Mouse (Mus musculus): ENCODE data around the gene Ramac. TPM values are rescaled to one million over a fixed set of nuclear protein-coding genes. Genes with fewer than 3 reads are reported as not detected.

Gene Ramac
- total and polyA plus RNA-seq, 3 experiments, result 30.8 to 134 (median 56.8) TPM

DNA sequence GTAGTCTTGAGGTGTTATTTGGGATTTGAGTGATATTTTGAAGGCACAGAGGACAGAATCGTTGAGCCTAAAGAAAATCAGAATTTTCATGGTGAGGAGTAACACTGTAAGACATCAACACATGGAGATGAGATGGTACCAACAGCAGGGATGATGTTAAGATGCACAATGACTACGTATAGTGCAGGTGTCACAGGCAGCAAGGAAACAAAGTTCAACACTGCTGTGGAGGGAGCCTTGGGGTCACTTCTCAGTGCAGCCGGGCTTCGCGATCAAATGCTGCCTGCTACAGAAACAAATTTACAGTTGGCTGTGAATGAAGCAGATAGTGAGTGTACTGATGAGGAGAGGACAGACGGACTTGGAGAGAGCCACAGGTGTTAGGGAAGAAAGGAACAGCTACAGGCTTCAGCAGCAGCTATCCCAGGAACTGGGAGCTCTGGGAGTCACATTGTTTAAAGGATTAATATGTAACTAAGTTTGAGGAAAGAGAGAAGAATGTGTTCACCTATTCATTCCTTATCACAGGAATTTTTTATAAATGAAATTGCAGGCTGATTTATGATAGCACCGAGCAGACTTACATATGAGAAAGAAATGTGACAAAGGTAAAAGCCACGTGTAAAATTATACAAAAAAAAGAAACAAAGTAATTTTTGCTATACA lies 23.9 kb upstream of the Ramac start:
- Histone ChIP-seq H3K27ac (ENCODE audit: insufficient read depth, low read depth) (no peak overlapping the region), H3K79me2 (replicated peaks; ENCODE audit: control insufficient read depth, extremely low read depth, insufficient read depth, poor library complexity, severe bottlenecking) (no peaks in the 10 kb centered on the region), H3K27me3 (replicated peaks) (peaks cover 12% of the 10 kb centered on the region), H3K4me2 (ENCODE audit: insufficient read depth, low read depth, poor library complexity, severe bottlenecking) (no peak overlapping the region), H3K9me3 (replicated peaks; ENCODE audit: low read length) (no peaks in the 10 kb centered on the region), H3K36me3 (replicated peaks in 1 of 2; ENCODE audit: control insufficient read depth in 1 of 2, insufficient read depth in 1 of 2, low read length in 1 of 2) (no peaks in the 10 kb centered on the region), H3K4me1 (ENCODE audit: control insufficient read depth in 1 of 2, insufficient read depth in 2 of 2) (no peaks in the 10 kb centered on the region), H3K9ac (ENCODE audit: insufficient read depth, low read depth) (no peak overlapping the region), H3K4me3 (replicated peaks in 1 of 3; ENCODE audit: low read depth in 2 of 3, low read length in 2 of 3, poor library complexity in 1 of 3) (no peak overlapping the region)
- no peak for TF ChIP-seq POLR2AphosphoS2 (IDR thresholded peaks at IDR 0.05; ENCODE audit: low read depth, low read length)
- TF ChIP-seq ELF1 (IDR thresholded peaks at IDR 0.05; ENCODE audit: low read depth, low read length), result no peak
- TF ChIP-seq HCFC1 (IDR thresholded peaks at IDR 0.05; ENCODE audit: low read depth, low read length), result no peak
- TF ChIP-seq ZKSCAN1 (IDR thresholded peaks at IDR 0.05; ENCODE audit: borderline replicate concordance, low read depth, low read length), result no peak
- TF ChIP-seq EP300 (IDR thresholded peaks at IDR 0.05; ENCODE audit: low read length), result no peak
- TF ChIP-seq SMC3 (IDR thresholded peaks at IDR 0.05; ENCODE audit: low read depth, low read length), result no peak
- no peak for TF ChIP-seq ZC3H11A (IDR thresholded peaks at IDR 0.05; ENCODE audit: low read depth, low read length)
- TF ChIP-seq ZNF384 (IDR thresholded peaks at IDR 0.05; ENCODE audit: low read depth, low read length), result no peak
- TF ChIP-seq TCF12 (IDR thresholded peaks at IDR 0.05; ENCODE audit: low read depth, low read length), result no peak
- dilution Hi-C loops (cut with MboI; ENCODE audit: extremely low pct_ligation_motif_present, extremely low pct_unique_long_range_greater_than_20kb, low sequenced_read_pairs), result no loop called here
- no peak for DNase-seq (ENCODE audit: extremely low read depth)
- in situ Hi-C loops (cut with MboI; ENCODE audit: low pct_ligation_motif_present, low pct_unique_long_range_greater_than_20kb, low sequenced_read_pairs), result no loop called here

DNA sequence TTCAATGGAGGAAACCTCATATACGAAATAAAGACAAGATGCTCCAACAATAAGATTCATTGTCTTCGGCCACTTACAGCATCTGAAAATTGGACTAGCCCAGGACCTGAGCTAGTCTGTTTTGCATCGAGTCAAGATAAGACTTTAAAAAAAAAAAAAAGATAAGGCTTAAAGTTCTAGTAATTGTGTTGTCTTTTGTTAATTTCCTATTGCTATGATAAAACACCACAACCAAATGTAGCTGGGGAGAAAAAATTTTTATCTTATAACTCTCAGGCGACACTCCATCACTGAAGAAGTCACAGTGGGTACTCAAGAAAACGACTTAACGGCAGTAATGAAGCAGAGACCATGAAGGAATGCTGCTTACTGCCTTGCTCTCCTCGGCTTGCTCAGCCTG lies 22.7 kb upstream of the Ramac start:
- no peak for DNase-seq (ENCODE audit: extremely low read depth)
- peaks cover 12% of the 10 kb centered on the region for H3K27me3 ChIP-seq (replicated peaks)
- no peak overlapping the region for H3K4me2 ChIP-seq (ENCODE audit: insufficient read depth, low read depth, poor library complexity, severe bottlenecking)
- no peaks in the 10 kb centered on the region for H3K36me3 ChIP-seq (replicated peaks in 1 of 2; ENCODE audit: control insufficient read depth in 1 of 2, insufficient read depth in 1 of 2, low read length in 1 of 2)
- no peak for TF ChIP-seq ZC3H11A (IDR thresholded peaks at IDR 0.05; ENCODE audit: low read depth, low read length)
- no peak for TF ChIP-seq MXI1 (IDR thresholded peaks at IDR 0.05; ENCODE audit: low read depth, low read length)
- TF ChIP-seq USF1 (IDR thresholded peaks at IDR 0.05; ENCODE audit: low read depth, low read length), result no peak
- TF ChIP-seq POLR2AphosphoS2 (IDR thresholded peaks at IDR 0.05; ENCODE audit: low read depth, low read length), result no peak
- TF ChIP-seq PAX5 (IDR thresholded peaks at IDR 0.05; ENCODE audit: low read length), result no peak
- dilution Hi-C loops (cut with MboI; ENCODE audit: extremely low pct_ligation_motif_present, extremely low pct_unique_long_range_greater_than_20kb, low sequenced_read_pairs) (no loop called here), in situ Hi-C loops (cut with MboI; ENCODE audit: low pct_ligation_motif_present, low pct_unique_long_range_greater_than_20kb, low sequenced_read_pairs) (no loop called here)
- H3K79me2 ChIP-seq (replicated peaks; ENCODE audit: control insufficient read depth, extremely low read depth, insufficient read depth, poor library complexity, severe bottlenecking), result no peaks in the 10 kb centered on the region
- no peak overlapping the region for H3K27ac ChIP-seq (ENCODE audit: insufficient read depth, low read depth)
- H3K9me3 ChIP-seq (replicated peaks; ENCODE audit: low read length), result no peaks in the 10 kb centered on the region
- H3K4me1 ChIP-seq (ENCODE audit: control insufficient read depth in 1 of 2, insufficient read depth in 2 of 2), result no peaks in the 10 kb centered on the region
- no peak overlapping the region for H3K9ac ChIP-seq (ENCODE audit: insufficient read depth, low read depth)
- H3K4me3 ChIP-seq (replicated peaks in 1 of 3; ENCODE audit: low read depth in 2 of 3, low read length in 2 of 3, poor library complexity in 1 of 3), result no peak overlapping the region

DNA sequence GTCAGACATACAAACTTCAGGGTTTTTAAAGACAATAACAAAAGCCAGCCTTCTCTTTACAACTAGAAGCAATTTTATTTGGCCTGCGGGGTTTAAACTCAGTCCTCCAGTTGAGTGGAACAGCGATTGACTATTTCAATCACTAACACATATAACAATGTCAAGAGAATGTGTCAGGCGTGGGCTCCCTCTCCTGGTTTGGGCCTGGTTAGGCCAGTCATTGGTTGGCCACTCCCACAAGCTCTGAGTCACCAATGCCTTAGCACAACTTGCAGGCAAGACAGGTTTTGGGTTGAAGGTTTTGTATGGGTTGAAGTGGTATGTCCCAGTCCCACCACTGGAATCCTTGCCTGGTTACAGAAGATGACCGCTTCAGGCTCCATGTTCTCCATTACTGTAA lies 18.6 kb upstream of the Ramac start:
- no peak overlapping the region for H3K4me3 ChIP-seq (replicated peaks in 1 of 3; ENCODE audit: low read depth in 2 of 3, low read length in 2 of 3, poor library complexity in 1 of 3)
- no peaks in the 10 kb centered on the region for H3K27me3 ChIP-seq (replicated peaks)
- H3K27ac ChIP-seq (ENCODE audit: insufficient read depth, low read depth), result no peak overlapping the region
- in situ Hi-C loops (cut with MboI; ENCODE audit: low pct_ligation_motif_present, low pct_unique_long_range_greater_than_20kb, low sequenced_read_pairs), result no loop called here
- H3K36me3 ChIP-seq (replicated peaks in 1 of 2; ENCODE audit: control insufficient read depth in 1 of 2, insufficient read depth in 1 of 2, low read length in 1 of 2), result no peaks in the 10 kb centered on the region
- no peak overlapping the region for H3K9ac ChIP-seq (ENCODE audit: insufficient read depth, low read depth)
- no peak overlapping the region for H3K4me2 ChIP-seq (ENCODE audit: insufficient read depth, low read depth, poor library complexity, severe bottlenecking)
- TF ChIP-seq CTCF (conservative IDR thresholded peaks at IDR 0.05 in 1 of 2, IDR thresholded peaks at IDR 0.05 in 1 of 2; ENCODE audit: low read depth in 2 of 2, low read length in 2 of 2), result peak in 1 of 2 experiments; percentile 71; a peak in 2 of 4 replicates
- peak; percentile 69 for TF ChIP-seq SMC3 (IDR thresholded peaks at IDR 0.05; ENCODE audit: low read depth, low read length)
- TF ChIP-seq BHLHE40 (IDR thresholded peaks at IDR 0.05; ENCODE audit: low read depth, low read length), result no peak
- TF ChIP-seq RAD21 (IDR thresholded peaks at IDR 0.05; ENCODE audit: low read depth, low read length), result peak; percentile 75
- TF ChIP-seq ZC3H11A (IDR thresholded peaks at IDR 0.05; ENCODE audit: low read depth, low read length), result 0 out of 2 replicates have a peak, but pooled peaks have one; percentile 11
- DNase-seq (ENCODE audit: extremely low read depth), result peak; percentile 47
- no peaks in the 10 kb centered on the region for H3K79me2 ChIP-seq (replicated peaks; ENCODE audit: control insufficient read depth, extremely low read depth, insufficient read depth, poor library complexity, severe bottlenecking)
- no peaks in the 10 kb centered on the region for H3K4me1 ChIP-seq (ENCODE audit: control insufficient read depth in 1 of 2, insufficient read depth in 2 of 2)
- H3K9me3 ChIP-seq (replicated peaks; ENCODE audit: low read length), result peaks cover 4% of the 10 kb centered on the region
- dilution Hi-C loops (cut with MboI; ENCODE audit: extremely low pct_ligation_motif_present, extremely low pct_unique_long_range_greater_than_20kb, low sequenced_read_pairs), result no loop called here
